Mouse (Mus musculus) kidney, adult 18-20 months (tissue): ENCODE measurements around the gene Ostf1.

Experiments used
- DNase-seq: peaks from one replicate; pipeline ENCODE4 v3.0.0; 2021

Ostf1 gene

DNA sequence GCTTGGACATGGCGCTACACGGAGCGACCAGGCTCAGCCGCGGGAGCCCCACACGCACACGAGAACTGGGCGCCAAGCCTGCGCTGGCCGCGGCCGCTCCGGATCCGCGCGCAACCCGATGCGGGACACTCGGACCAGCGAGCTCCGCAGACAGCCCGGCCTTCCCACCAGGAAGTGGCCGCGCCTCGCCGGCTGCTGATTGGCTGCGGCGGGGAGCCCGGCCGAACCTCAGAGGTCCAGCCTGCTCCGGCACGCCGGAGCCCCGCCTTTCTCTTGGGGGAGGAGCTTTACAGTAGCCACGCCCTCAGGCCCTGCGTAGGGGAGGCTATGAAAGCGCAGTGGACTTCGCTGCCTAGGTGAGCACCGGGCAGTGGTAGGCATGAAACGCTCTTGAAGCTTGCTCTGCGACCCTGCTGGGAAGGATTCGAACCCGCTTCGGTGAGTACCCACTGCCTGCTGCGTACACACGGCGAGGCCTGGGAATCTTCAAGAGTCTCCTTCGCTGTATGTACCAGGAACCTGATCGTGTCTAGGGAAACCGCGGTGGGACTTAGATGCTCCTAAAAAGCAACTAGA, at the start of gene Ostf1, which contains the start of gene Nmrk1:
TSS of gene Ostf1 (minus strand) at position 180 of the 576 bp plus-strand sequence.
TSS of gene Nmrk1 (plus strand) at position 307 of the 576 bp plus-strand sequence.
- DNase-seq, result peak; percentile 99

- no peak for DNase-seq
Measured at GRCm38 (mm10) chr19:18673116-18673515, 41.5 kb upstream of the Ostf1 start.

DNA sequence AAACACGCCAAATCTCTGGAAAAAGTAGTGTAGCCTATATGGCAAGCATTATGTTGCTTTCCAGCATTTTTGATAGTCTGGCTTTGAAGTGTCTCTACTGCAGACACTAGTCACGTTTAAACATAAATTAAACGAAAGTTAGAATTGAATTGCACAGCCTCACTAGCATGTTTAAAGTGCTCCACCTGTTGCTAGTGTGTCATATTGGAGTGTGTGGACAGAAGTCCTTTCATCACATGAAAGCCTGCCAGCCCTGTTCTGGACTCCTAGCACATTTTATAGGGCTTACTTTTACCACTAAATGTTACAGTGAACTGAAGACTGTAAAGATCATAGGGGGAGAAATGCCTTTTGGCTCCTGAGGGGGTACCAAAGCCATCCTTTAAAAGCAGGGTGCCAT, 40.9 kb upstream of the Ostf1 start:
- DNase-seq, result no peak

DNA sequence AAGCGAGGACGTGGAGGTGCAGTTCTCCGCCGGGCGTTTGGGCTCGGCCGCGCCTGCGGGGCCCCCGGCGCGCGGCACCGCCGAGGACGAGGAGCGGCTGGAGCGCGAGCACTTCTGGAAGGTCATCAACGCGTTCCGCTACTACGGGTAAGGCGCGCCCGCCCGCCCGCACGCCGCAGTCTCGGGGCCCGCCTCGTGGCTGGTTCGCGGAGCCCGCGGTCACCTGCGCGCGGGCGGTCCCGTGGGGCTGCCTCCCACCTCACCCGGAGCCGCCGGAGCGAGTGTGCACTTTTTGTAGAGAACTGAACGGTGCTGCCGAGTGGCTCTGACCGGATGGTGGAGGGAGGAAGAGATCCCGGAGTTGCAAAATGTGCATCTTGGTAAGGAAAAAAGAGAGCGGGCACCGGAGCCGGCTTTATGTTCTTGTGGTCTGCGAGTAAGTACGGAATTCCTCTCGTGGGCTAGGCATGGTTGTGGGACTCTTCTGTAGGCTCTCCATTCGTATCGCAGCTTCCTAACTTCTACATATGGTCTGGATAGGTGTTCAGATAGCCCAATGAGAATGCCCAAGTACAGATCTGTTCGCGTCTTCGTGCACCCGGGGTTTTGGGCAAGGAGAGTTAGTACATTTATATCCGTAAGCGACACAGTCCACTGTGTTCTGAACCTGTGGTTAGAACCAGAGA, 39.6 kb upstream of the Ostf1 start:
- peak; percentile 59 for DNase-seq

- DNase-seq, result peak; percentile 99
Measured at GRCm38 (mm10) chr19:18670608-18671007, 39.0 kb upstream of the Ostf1 start, which contains the start of gene Carnmt1. Gene Carnmt1, plus strand, starts transcription at chr19:18670764.

- DNase-seq, result no peak
Measured at GRCm38 (mm10) chr19:18669551-18669950, 37.9 kb upstream of the Ostf1 start.

DNA sequence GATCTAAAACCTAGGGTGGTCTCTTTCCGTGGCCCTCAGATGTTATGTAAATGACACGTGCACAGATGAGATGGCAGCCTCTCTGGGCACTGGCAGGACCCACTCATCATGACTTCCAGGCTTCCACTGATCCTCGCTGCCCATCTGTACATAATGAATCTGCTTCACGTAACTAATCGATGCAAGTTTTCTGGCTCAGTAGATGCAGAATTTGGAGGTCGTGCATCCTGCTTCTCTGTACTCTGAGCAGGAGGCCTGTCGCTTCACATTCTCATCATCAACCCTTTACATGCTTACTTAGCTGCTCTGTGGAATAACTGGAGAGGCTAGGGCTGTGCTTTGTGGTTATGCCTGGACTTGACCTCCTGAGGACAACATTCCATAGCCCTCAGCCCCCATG, 35.3 kb upstream of the Ostf1 start:
- DNase-seq, result no peak

DNA sequence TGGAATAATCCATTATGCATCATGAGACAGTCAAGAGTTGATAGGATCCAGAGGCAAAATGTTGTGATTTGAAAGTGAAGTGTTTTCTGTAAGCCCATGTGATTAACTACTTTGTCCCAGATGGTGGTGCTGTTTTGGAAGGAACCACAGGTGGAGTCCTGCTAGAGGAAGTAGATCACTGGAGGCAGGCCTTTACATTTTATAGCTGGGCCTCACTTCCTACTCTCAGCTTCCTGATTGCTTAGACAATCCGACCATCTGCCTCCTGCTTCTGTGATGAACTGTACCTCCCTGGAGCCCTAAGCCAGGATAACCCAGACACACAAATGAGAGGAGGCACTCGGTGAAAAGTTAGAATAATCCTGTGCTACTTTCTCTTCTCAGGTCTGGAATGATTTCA, 32.3 kb upstream of the Ostf1 start:
- DNase-seq, result no peak

- no peak for DNase-seq
Measured at GRCm38 (mm10) chr19:18661683-18662082, 30.1 kb upstream of the Ostf1 start.

DNA sequence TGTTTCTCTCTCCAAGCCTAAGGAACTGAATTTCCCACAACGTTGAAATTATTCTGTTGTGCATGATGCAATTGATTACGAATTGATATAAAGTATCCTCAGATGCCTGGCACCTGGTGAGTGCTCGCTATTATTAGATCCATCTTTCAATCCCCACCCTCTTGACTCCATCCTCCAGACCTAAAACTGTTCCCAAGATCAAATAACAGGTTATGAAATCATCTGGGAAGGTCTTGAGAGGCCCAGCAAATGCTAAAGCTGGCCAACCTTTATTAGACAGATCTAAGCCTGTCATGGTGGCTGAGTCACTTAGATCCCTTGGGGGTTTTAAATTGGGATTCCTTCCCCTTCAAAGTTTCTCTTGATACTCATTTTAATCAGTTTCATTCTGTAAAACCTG, 28.8 kb upstream of the Ostf1 start:
- DNase-seq, result no peak

- DNase-seq, result no peak
Measured at GRCm38 (mm10) chr19:18659349-18659748, 27.7 kb upstream of the Ostf1 start.

DNA sequence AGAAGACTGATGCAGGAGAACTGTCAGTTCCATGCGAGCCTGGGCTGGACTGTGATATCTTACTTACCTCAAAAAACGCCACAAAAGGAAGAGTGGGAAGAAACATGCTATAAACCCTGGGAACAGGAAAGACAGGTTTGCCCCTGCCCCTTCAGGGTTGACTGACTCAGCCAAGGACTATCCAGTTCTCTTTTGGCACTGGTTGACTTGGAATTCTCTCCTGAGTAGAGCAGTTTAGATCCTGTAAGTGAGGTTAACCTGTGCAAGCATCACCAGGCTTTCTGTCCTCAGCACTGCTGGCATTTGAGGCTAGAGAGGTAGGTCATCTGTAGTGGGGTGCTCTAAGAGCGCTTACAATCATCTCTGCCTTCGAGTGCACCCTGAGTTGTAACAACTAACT, 26.9 kb upstream of the Ostf1 start:
- no peak for DNase-seq

DNA sequence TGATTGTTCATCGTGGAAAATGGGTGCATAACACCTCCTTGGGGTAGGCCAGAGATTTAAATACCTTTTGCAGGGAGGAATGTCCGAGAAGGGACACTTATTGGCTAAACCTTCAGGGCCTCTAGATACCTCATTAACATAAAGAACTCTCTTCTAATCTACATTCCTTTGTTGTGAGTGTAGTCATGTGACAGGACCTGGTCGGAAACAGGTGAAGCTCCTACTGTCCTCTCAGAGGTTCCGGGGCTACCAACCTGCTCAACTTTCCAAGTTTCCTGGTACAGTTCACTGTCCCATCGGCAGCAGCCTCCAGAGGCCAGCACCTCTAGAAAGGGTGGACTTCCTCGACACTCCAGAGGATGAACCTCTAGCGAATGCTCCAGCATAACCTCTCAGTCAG, 24.4 kb upstream of the Ostf1 start:
- no peak for DNase-seq

DNA sequence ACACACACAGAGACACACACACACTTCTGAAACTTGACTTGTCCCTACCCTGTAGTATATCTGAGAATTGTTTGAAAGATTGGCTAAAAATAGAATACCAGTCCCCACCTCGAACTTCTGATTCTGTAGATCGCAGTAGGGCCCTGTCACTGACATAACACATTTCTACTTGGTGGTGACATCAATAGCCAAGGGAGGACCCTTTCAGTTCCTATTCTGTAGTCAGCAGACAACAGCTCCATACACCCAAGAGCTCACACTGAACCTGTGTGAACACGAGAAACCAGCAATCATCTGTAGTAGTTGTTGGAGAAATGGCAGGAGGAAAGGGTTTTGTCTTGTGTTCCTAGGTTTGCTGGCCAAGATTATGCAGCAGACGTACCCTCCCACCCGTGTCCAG, 23.4 kb upstream of the Ostf1 start:
- DNase-seq, result no peak

DNA sequence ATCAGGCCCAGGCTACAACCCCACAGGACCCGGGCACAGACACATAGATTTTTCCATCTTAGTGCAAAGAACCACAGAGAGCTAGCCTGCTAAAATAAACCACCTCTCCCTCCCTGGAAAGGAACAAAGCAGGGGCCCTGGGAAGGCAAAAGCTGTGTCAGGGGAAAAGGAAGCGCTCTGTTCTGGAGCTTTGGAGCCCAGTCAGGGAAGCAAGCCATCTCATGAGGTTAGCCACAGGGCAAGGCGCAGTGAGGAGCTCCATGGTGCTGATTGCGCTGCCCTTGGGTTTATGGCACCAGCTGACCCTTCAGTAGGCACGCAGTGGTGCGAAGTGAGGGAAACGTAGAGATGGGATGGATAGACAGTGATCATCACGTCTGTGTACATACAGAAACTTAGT, 22.7 kb upstream of the Ostf1 start:
- no peak for DNase-seq

GRCm38 (mm10) chr19:18653058-18653457, 21.4 kb upstream of the Ostf1 start:
- DNase-seq, result no peak

- DNase-seq, result no peak
Measured at GRCm38 (mm10) chr19:18652592-18652991, 21.0 kb upstream of the Ostf1 start.

GRCm38 (mm10) chr19:18650473-18650872, 18.9 kb upstream of the Ostf1 start:
- no peak for DNase-seq

DNA sequence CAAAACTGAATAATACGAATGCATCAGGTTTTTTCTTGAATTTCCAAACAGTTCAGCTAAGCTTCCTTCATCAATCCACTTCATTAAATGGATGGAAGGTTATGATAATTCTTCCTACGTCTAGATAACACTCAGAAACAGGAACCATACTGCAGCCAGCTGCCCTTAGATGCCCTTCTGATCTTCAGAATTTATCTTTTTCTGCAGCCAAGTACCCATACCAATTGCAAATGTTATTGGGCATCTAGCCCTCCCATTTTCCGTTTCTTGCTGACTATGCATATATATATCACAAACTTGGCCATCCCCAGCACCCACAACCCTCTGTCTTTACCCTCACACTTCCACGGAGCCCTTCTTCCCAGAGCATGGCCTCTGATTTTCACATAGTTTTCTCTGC, 18.3 kb upstream of the Ostf1 start:
- no peak for DNase-seq

- no peak for DNase-seq
Measured at GRCm38 (mm10) chr19:18648558-18648945, 16.9 kb upstream of the Ostf1 start.

GRCm38 (mm10) chr19:18647775-18648557, 16.3 kb upstream of the Ostf1 start:
- DNase-seq, result no peak

- no peak for DNase-seq
Measured at GRCm38 (mm10) chr19:18646853-18647420, 15.3 kb upstream of the Ostf1 start.

- no peak for DNase-seq
Measured at GRCm38 (mm10) chr19:18646397-18646796, 14.8 kb upstream of the Ostf1 start.

DNA sequence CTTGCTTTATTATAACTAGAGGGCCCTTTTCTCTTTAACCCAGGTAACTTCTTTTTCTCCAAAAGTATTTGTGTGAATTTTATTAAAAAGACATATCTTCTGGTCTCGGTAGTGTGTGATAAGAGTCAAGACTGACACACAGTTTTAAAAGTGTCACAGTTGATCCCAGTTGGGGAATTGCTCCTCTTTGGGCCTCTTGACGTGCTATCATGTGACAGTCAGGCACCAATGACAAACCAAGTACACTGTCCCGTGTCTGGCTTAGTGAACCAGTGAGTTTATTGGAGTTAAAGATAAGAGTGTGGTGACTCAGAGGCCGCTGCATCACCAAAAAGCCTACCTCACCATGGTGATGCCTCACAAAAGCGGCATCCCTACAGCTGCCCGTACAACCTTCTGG, 12.5 kb upstream of the Ostf1 start:
- no peak for DNase-seq
